Mouse (Mus musculus): Measurements from ENCODE around the gene Kcnq1. TPM values are rescaled to one million over a fixed set of nuclear protein-coding genes. Genes with fewer than 3 reads are reported as not detected.
A peak's percentile ranks its signal among the peaks of the same experiment; 100 is the strongest.

Gene Kcnq1
- total and polyA plus RNA-seq, 3 experiments: 0.63 to 0.96 TPM; not detected in 1

- Histone ChIP-seq H3K36me3 (ENCODE audit: control insufficient read depth in 1 of 2, insufficient read depth in 2 of 2, low read length in 2 of 2) (no peaks in the 10 kb centered on the region; a peak in 1 of 4 replicates), H3K27me3 (ENCODE audit: control insufficient read depth in 1 of 2, insufficient read depth in 2 of 2, low read length in 2 of 2) (no peaks in the 10 kb centered on the region), H3K4me3 (ENCODE audit: control insufficient read depth in 1 of 2, insufficient read depth in 1 of 2, low read depth in 2 of 2, low read length in 2 of 2) (no peak overlapping the region), H3K27ac (ENCODE audit: control insufficient read depth, low read depth, low read length) (no peak overlapping the region), H3K9me3 (replicated peaks; ENCODE audit: insufficient read depth, low read length) (no peaks in the 10 kb centered on the region), H3K9ac (ENCODE audit: control insufficient read depth, low read depth, low read length, poor library complexity, severe bottlenecking) (no peak overlapping the region), H3K79me2 (ENCODE audit: control insufficient read depth, insufficient read depth, low read length, poor library complexity) (no peaks in the 10 kb centered on the region), H3K4me1 (ENCODE audit: control insufficient read depth in 1 of 2, insufficient read depth in 2 of 2, low read length in 2 of 2) (peaks cover 0 to 11% of the 10 kb centered on the region in 2 experiments; a peak in 2 of 4 replicates)
- DNase-seq (ENCODE audit: low read depth, low spot score): peak; percentile 40
- peak; percentile 38; the same call in 1 of the 2 replicates for TF ChIP-seq MEF2A (IDR thresholded peaks at IDR 0.05; ENCODE audit: extremely low read depth, insufficient replicate concordance, low read depth, low read length, poor library complexity, severe bottlenecking)
- no peak for TF ChIP-seq MYB (IDR thresholded peaks at IDR 0.05; ENCODE audit: low read depth, low read length)
Observed at GRCm38 (mm10) chr7:143139932-143140331, 33.8 kb downstream of the Kcnq1 start.

- Histone ChIP-seq H3K27me3 (ENCODE audit: control insufficient read depth in 1 of 2, insufficient read depth in 2 of 2, low read length in 2 of 2) (no peaks in the 10 kb centered on the region), H3K4me3 (ENCODE audit: control insufficient read depth in 1 of 2, insufficient read depth in 1 of 2, low read depth in 2 of 2, low read length in 2 of 2) (no peak overlapping the region), H3K9me3 (replicated peaks; ENCODE audit: insufficient read depth, low read length) (no peaks in the 10 kb centered on the region), H3K9ac (ENCODE audit: control insufficient read depth, low read depth, low read length, poor library complexity, severe bottlenecking) (no peak overlapping the region), H3K4me1 (ENCODE audit: control insufficient read depth in 1 of 2, insufficient read depth in 2 of 2, low read length in 2 of 2) (peaks cover 0 to 15% of the 10 kb centered on the region in 2 experiments; a peak in 2 of 4 replicates), H3K79me2 (ENCODE audit: control insufficient read depth, insufficient read depth, low read length, poor library complexity) (no peaks in the 10 kb centered on the region), H3K36me3 (ENCODE audit: control insufficient read depth in 1 of 2, insufficient read depth in 2 of 2, low read length in 2 of 2) (no peaks in the 10 kb centered on the region; a peak in 1 of 4 replicates), H3K27ac (ENCODE audit: control insufficient read depth, low read depth, low read length) (no peak overlapping the region)
- TF ChIP-seq CHD2 (IDR thresholded peaks at IDR 0.05; ENCODE audit: low read length) (no peak), POLR2AphosphoS5 (IDR thresholded peaks at IDR 0.05; ENCODE audit: borderline replicate concordance, low read depth, low read length) (no peak), MAX (IDR thresholded peaks at IDR 0.05; ENCODE audit: low read length) (no peak), MEF2A (IDR thresholded peaks at IDR 0.05; ENCODE audit: extremely low read depth, insufficient replicate concordance, low read depth, low read length, poor library complexity, severe bottlenecking) (no peak), E2F4 (IDR thresholded peaks at IDR 0.05; ENCODE audit: borderline replicate concordance, low read depth, low read length) (no peak), MYC (IDR thresholded peaks at IDR 0.05; ENCODE audit: low read depth, low read length) (no peak), CHD1 (IDR thresholded peaks at IDR 0.05; ENCODE audit: low read depth, low read length) (no peak), SMC3 (IDR thresholded peaks at IDR 0.05; ENCODE audit: low read depth, low read length) (no peak), TAL1 (IDR thresholded peaks at IDR 0.05; ENCODE audit: low read length) (no peak), TCF12 (IDR thresholded peaks at IDR 0.05; ENCODE audit: low read depth, low read length) (no peak), USF1 (IDR thresholded peaks at IDR 0.05; ENCODE audit: low read depth, low read length) (no peak), POLR2AphosphoS2 (IDR thresholded peaks at IDR 0.05; ENCODE audit: low read length) (no peak)
- no peak for DNase-seq (ENCODE audit: low read depth, low spot score)
Observed at GRCm38 (mm10) chr7:143142680-143143079, 36.5 kb downstream of the Kcnq1 start.

GRCm38 (mm10) chr7:143147015-143147414 is 40.9 kb downstream of the Kcnq1 start:
- DNase-seq (ENCODE audit: low read depth, low spot score): no peak
- H3K4me1 ChIP-seq (ENCODE audit: control insufficient read depth in 1 of 2, insufficient read depth in 2 of 2, low read length in 2 of 2): 0 out of 4 replicates have a peak, but pooled peaks cover 0 to 11% of the 10 kb centered on the region in 2 experiments
- no peaks in the 10 kb centered on the region for H3K79me2 ChIP-seq (ENCODE audit: control insufficient read depth, insufficient read depth, low read length, poor library complexity)
- H3K27ac ChIP-seq (ENCODE audit: control insufficient read depth, low read depth, low read length): no peak overlapping the region
- H3K9ac ChIP-seq (ENCODE audit: control insufficient read depth, low read depth, low read length, poor library complexity, severe bottlenecking): no peak overlapping the region
- H3K36me3 ChIP-seq (ENCODE audit: control insufficient read depth in 1 of 2, insufficient read depth in 2 of 2, low read length in 2 of 2): no peaks in the 10 kb centered on the region
- H3K9me3 ChIP-seq (replicated peaks; ENCODE audit: insufficient read depth, low read length): no peaks in the 10 kb centered on the region
- no peaks in the 10 kb centered on the region for H3K27me3 ChIP-seq (ENCODE audit: control insufficient read depth in 1 of 2, insufficient read depth in 2 of 2, low read length in 2 of 2)
- no peak overlapping the region for H3K4me3 ChIP-seq (ENCODE audit: control insufficient read depth in 1 of 2, insufficient read depth in 1 of 2, low read depth in 2 of 2, low read length in 2 of 2)
- TF ChIP-seq ZMIZ1 (IDR thresholded peaks at IDR 0.05; ENCODE audit: low read depth, low read length) (no peak), MYB (IDR thresholded peaks at IDR 0.05; ENCODE audit: low read depth, low read length) (no peak), KAT2A (conservative IDR thresholded peaks at IDR 0.05; ENCODE audit: low read depth, low read length) (no peak), ELF1 (IDR thresholded peaks at IDR 0.05; ENCODE audit: low read depth, low read length) (no peak), POLR2AphosphoS5 (IDR thresholded peaks at IDR 0.05; ENCODE audit: borderline replicate concordance, low read depth, low read length) (no peak), SIN3A (IDR thresholded peaks at IDR 0.05; ENCODE audit: low read length) (no peak), MEF2A (IDR thresholded peaks at IDR 0.05; ENCODE audit: extremely low read depth, insufficient replicate concordance, low read depth, low read length, poor library complexity, severe bottlenecking) (no peak), RCOR1 (IDR thresholded peaks at IDR 0.05; ENCODE audit: low read depth, low read length) (no peak), TAL1 (IDR thresholded peaks at IDR 0.05; ENCODE audit: low read length) (no peak), UBTF (IDR thresholded peaks at IDR 0.05; ENCODE audit: borderline replicate concordance, insufficient read depth, low read depth, low read length) (no peak), POLR2AphosphoS2 (IDR thresholded peaks at IDR 0.05; ENCODE audit: low read length) (no peak), MXI1 (IDR thresholded peaks at IDR 0.05; ENCODE audit: low read depth, low read length) (no peak), EP300 (IDR thresholded peaks at IDR 0.05; ENCODE audit: low read depth in 1 of 2, low read length in 2 of 2) (no peak), RAD21 (IDR thresholded peaks at IDR 0.05; ENCODE audit: low read depth, low read length) (no peak), NRF1 (IDR thresholded peaks at IDR 0.05; ENCODE audit: insufficient read depth, low read depth, low read length, poor library complexity, severe bottlenecking) (no peak), GABPA (IDR thresholded peaks at IDR 0.05; ENCODE audit: low read depth, low read length) (no peak), USF1 (IDR thresholded peaks at IDR 0.05; ENCODE audit: low read depth, low read length) (no peak)

Measured in MEL (cell line).